Mouse (Mus musculus) ES-E14 (cell line): ENCODE measurements around the gene Galr3.

Source experiments
- CHD2 ChIP-seq: IDR thresholded peaks from 2 replicates; pipeline ENCODE4 v1.6.1; 2014; ENCODE audit warnings: mild to moderate bottlenecking, low read depth, low read length, inconsistent platforms
- HCFC1 ChIP-seq: IDR thresholded peaks from 2 replicates; pipeline ENCODE4 v1.6.1; 2012; ENCODE audit warnings: low read length, inconsistent platforms, borderline replicate concordance; ENCODE audit not compliant: insufficient read depth
- MAFK ChIP-seq: IDR thresholded peaks from 2 replicates; pipeline ENCODE4 v1.6.1; 2014; ENCODE audit warnings: mild to moderate bottlenecking, low read depth, low read length, inconsistent platforms; ENCODE audit not compliant: insufficient read depth
- ZC3H11A ChIP-seq: IDR thresholded peaks from 2 replicates; pipeline ENCODE4 v1.6.1; 2012; ENCODE audit warnings: low read depth, mild to moderate bottlenecking, inconsistent platforms, low read length, borderline replicate concordance
- ZNF384 ChIP-seq: IDR thresholded peaks from 2 replicates; pipeline ENCODE4 v1.6.1; 2012; ENCODE audit warnings: low read depth, low read length, inconsistent platforms

- TF ChIP-seq CHD2 = no peak
- no peak for TF ChIP-seq ZC3H11A
- no peak for TF ChIP-seq HCFC1
- TF ChIP-seq ZNF384 = no peak
- TF ChIP-seq MAFK = no peak
Observed at GRCm38 (mm10) chr15:79075658-79076365, 34.1 kb downstream of the Galr3 start.
